Mouse (Mus musculus) right cerebral cortex, adult 18-20 months (tissue): Measurements from ENCODE around the gene Mafb.

Experiments used
- DNase-seq: peaks from one replicate; pipeline ENCODE4 v3.0.0; 2022; ENCODE audit warnings: mixed read lengths

Mafb gene

DNA sequence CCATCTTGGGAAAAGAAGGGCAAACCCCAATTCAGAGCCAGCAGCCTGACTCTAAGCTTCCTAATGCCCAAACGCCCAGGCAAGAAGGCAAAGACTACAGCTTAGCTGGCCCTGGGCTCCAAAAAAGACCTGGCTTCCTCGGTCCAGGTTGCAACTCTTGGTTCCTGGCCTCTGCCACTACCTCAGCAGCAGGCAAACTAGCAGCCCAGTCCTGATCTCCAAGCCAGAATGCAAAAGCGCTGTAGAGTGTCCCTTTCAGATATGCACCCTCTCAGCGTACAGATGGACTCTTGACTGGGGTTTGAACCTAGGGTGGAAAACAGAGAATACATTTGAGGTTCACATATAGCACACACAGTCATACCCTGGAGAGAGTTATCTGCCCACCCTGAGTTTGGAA lies 3.7 kb downstream of the Mafb start:
- no peak for DNase-seq

DNA sequence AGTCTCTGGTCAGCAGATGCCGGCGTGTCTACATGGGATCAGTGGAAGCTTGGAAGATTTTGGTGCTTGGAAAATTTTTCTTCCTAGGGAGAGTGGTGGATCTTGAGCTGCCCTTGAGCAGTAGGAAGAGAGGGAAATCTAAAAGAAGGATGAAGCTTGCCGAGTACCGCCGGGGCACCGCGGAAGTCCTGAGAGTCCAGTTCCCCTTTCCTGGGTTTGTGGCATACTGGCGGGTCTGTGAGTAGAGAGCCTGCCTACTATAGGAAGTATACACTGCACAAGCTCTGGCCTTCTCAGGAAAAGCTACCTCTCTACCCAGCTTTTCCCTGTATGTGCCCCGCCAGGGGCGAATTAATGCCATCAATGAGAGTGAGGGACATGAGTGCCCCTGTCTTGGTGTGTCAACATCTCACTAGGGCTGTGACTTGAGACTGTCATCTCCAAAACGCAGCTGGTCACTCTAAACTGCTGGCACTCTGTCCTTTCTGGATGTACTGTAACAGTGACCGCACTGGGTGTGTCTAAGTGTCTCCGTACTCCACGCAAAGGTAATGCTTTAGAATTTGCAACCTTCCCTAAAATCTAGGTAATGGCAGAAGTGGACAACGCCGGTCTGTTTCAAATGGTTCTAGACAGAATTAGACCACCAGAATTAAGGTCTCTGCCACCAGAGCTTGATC lies 5.3 kb downstream of the Mafb start:
- DNase-seq = no peak

DNA sequence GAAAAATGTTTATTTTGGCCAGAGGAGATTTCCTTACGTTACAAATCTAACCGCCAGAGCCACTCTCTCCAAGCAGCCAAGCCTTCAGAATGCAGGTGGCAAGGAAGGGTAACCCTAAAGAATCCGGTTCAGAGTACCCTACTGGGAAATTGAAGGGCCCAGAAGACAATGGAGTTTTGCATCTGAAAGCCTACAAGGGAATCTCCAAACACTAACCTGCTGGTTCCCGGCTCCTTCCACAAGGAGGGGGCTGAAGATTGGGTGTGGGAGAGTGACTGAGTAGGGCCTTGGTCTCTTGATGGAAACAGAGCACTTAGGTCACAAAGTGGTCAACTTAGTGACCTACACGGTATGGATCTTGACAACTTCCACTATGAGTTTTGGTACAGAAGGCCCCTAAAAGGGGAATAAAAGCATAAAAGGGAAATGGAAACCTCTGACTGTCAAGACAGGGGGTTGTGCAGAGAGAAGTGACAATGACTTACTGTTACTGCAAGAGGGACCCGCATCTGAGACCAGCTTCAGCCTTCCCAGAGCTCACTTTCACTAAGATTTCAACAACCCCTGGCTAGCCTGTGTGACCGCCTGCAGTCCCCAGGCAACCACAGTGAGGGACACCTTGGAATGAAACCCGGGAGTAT lies 6.5 kb downstream of the Mafb start:
- DNase-seq = no peak

DNA sequence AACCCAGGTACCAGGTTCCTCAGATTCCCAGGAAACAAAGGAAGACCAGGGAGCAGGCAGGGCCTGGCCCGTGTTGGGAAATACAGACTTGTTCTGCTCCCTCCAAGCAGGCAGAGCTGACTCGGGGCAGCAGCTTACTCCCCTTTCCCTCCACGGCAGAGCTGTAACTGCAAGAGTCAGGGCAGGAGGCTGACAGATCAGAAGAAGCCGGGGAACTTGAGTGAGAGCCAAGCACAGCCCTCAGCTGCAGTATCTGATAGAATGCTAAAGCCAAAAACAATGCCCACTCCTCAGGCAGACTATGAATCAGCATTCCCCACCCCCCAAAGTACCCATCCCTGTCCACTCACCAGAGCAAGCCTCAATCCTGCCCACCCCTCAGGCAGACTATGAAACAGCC lies 8.0 kb downstream of the Mafb start:
- DNase-seq = no peak

DNA sequence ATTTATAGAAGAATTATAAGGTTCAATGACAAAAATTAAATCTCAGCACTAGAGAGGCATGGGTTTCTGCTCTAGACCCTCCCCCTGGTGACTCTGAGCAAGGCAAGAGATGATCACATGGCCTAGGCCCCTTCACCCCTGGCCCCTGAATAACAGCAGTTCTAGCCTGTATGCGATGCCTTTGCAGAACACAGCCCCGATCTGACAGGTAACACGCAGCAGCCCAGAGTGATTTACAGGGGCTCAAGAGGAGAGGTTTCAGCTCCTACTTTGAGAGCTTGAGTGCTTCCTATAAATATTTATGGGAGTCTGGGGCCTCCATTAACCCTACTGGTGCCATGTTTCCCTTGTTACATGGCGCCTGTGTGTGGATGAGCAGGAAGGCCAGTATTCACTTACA lies 9.4 kb downstream of the Mafb start:
- DNase-seq = no peak

DNA sequence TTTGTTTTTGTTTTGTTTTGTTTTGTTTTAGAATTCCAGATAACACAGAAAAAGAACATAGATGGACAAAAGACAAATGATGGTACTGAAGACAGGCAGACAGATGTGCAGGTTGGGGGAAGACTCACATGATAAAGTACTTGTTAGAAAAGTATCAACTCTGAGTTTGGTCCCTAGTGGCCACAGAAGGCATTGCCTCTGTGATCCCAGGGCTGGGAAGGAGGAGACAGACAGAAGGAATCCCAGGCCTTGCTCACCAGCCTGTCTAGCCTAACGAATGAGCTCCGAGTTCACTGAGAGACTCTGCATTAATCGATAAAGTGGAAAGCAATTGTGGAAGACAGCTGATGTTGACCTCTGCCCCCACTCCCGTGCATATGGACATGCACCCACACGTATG lies 10.7 kb downstream of the Mafb start:
- no peak for DNase-seq

DNA sequence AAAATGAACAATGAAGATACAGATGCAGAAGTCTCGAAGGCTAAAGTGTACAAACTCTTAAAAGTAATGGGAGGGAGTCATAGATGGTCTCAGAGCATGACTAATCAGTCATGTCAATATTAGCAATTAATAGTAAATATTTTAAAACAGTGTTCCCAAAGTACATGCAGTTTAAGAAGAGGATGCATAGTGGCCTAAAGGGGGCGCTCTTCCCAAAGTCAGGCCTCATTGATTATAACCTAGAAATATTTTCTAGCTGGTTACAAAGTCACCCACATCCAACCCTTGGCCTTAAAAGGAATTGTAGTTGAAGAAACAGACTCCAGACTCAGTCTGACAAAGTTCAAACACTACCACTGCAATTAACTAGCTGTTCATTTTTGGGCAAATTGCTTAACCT lies 12.5 kb downstream of the Mafb start:
- DNase-seq = no peak

DNA sequence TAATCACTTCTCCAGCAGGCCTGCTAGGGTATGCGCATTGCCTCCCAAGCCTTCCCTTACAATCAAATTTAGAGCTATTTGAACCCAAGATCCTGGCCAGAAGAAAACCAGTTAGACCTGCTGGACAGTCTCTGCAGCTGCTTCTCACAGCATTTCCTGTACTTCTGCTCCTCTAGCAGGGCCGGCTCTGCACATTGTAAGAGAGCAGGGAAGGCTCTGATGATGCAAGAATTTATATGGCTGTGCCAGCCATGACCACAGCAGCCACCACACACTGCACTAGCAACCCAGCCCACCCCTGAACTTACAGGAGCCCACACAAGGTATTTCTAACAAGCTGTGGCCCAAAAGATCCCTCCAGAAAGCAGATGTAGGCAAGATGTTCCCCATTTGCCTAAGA lies 13.3 kb downstream of the Mafb start:
- DNase-seq = no peak

DNA sequence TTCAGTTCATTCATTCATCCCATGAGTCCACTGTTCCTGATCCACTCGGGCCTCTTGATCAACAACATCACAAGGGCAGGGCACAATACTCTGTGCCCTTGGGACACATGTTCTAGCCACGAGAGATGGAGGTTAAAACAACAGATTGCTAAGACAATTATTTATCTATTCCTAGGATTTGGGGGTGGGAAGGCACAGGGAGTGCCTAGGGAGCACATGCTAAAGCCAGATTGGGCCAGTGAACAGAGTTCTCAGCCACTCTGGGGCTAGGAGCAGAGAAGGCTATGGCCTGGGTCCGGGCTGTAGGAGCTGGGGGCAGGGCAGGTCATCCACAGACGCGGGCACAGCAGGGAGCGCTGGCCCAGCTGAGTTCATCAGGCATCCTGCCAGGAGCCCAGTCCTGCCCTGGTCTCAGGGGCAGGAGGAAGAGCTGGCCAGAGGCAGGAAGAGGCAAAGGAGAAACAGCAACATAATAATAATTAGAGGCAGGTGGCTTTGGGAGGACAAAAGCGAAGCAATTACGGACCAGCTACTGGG lies 15.8 kb downstream of the Mafb start:
- DNase-seq = no peak

DNA sequence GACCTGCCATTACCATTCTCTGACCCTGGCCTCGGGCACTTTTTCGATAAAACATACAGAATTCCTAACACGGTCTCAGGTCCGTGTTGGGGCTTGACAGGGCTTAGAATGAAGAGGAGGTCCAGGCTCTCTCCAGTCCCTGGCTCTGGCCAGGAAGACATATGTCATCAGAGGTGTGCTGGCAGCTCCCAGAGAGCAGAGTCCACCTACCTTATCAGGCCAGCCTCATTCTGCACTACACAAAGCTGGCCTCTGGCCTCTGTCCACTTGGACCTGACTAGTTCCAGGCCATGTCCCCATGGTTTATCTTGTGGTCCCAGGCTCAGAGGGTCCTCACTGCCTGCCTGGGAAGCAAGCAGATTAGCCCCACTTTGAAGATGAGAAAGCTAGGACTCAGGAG lies 17.3 kb downstream of the Mafb start:
- DNase-seq = no peak

DNA sequence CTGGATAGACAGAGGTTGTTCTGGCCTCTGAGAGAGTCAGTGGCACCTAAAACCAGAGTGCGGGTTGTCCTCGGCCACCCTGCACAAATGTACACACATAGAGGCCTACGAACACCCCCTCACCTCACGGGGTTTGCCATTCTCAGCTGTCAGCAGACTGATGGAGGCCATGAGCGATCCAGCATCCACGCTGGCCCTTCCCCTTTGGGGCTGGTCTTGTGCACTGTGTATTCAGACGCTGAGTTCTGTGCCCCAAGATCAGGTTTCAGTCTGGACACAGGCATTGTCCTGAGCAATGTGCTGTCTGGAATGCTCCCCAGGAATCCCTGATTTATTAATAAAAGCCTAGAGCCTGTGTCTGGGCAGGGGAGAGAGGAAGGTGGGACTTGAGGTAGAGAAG lies 18.1 kb downstream of the Mafb start:
- DNase-seq = no peak

DNA sequence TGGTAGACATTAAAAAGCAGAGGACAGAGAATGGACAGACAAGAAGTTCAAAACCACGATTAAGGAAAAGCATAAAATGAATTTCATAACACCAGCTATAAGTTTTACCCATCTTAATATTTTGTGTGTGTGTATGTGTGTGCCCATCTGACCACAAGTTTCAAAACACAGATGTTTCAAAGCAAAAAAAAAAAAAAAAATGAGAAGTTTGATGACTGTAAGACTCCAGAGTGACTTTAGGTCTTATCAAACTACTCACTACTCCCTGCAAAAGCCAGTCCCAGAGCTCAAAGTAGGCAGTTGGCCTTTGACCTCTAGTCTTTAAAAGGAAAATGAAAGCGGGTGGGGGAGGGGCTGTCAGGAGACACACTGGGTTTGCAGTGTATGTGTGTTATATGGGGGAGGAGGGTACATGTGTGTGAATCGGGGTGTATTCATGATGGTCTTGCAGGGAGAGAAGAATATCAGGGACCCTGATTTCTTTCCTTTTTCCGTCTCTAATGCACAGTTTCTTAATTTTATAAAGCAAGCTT lies 18.7 kb downstream of the Mafb start:
- DNase-seq = no peak

DNA sequence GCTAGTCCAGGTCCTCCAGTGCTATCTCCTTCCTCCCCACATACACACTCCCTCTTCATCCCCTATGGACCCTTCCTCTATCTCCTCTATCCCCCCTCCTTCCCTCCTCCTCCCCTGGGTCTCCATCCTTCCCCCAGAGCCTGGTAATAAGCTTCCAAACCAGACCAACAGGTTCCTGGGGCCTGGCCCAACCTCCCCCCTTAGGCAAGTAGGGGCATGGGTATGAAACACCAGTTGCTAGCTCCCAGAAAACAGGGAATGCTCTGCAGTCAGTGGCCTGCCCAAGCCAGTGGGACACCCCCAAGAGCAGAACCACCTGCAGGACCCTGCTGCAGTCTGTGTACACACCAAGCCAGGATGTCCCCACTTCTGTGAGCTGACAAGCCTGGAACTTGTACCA lies 21.2 kb downstream of the Mafb start:
- DNase-seq = no peak

DNA sequence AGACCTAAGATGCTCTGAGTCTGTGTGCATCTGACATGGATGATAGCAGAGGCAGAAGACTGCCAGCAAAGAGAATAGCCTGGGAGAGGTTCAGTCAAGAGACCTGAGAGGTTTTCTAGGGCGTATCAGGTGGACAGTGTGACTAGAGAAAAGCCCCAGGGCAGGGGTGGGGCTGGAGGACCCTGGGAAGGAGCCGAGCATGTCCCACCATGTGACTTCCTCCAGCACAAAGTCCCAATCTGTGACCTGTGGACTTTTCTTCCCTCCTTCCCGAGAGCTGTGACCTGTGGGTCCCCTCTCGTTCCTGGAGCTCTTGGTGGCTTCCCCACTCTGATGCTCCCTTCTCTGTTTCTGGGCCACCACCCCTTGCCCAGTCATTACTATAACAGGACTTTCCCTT lies 26.7 kb downstream of the Mafb start:
- DNase-seq = no peak

DNA sequence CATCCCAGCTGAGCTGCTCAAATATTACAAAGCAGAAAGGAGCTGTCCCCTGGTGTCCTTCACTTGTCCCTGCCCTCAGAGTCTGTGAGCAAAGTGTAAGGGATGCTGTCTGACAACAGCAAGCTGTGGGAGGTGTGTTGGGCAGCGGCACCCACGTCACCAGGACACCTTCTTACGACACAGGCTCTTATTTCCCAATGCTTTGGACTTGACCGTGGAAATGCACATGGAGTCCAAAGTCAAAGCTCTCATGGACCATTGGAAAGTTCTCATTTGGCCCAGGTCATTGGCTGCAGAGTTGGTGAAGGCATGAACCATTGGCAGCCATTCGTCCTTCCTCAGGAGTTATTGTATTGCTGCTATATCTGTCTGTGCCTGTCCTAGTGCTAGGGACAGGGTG lies 27.3 kb downstream of the Mafb start:
- DNase-seq = no peak

DNA sequence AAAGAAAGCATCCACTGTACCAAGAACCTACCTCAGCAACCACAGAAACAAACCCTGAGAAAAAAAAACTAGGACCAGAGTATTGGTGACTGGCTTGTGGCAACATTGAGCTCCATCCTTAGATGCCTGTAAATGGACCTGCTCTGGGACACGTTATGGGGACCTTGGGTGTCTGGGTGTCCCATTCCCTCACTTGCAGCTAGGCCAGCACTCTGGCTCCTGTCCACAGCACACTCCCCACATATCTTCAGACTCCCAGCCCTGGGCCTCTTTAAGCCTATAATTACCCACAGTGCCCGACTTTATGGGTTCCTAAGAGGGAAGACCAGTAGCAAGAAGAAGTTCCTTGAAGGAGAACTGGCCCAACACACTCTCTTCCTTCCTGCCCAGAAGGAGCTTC lies 30.8 kb downstream of the Mafb start:
- no peak for DNase-seq

DNA sequence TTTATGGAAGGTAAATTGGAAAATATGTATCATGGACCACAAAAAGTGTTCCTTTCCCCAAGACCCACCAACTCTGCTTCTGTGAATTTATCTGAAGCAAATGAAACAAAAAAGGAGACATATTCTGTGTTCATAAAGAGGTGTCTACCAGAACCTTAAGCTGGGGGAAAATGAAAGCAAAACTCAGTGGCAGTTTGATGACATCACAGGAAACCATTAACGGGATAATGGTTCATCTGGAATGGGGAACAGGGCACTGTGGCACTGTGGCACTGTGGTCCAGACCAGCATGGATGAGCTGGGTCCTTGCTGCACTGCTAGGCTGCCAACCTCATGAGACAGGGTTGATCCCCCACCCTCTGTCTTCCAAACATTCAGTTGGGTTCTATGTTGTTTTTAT lies 31.8 kb downstream of the Mafb start:
- no peak for DNase-seq

DNA sequence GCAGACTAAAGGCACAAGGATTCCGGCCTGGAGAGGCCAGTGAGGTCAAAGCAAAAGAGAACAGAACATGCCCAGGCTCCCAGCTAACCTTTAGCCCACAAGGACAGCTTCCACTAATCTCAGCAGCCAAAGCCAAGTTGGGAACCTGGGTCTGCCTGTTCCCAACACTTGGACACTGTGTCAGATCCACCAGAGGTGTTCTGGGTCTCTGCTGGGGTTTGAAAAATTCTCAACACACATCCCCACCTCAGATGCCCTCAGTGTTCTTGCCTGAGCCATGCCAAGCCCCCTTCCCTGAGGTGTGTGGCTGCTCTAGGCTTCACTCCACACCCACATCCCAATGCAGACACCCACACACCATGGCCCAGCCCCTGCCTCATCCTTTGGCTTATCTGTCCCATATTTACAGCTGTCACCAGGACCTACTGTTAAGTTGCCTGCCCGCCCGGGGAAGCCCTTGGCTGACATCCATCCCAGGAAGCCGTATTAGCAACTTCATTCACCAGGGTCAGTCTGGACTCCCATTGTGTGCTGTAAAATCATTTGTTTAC lies 32.7 kb downstream of the Mafb start, which contains the start of gene Gm826:
TSS of gene Gm826 (minus strand) at position 52 of the 551 bp plus-strand sequence.
- no peak for DNase-seq

DNA sequence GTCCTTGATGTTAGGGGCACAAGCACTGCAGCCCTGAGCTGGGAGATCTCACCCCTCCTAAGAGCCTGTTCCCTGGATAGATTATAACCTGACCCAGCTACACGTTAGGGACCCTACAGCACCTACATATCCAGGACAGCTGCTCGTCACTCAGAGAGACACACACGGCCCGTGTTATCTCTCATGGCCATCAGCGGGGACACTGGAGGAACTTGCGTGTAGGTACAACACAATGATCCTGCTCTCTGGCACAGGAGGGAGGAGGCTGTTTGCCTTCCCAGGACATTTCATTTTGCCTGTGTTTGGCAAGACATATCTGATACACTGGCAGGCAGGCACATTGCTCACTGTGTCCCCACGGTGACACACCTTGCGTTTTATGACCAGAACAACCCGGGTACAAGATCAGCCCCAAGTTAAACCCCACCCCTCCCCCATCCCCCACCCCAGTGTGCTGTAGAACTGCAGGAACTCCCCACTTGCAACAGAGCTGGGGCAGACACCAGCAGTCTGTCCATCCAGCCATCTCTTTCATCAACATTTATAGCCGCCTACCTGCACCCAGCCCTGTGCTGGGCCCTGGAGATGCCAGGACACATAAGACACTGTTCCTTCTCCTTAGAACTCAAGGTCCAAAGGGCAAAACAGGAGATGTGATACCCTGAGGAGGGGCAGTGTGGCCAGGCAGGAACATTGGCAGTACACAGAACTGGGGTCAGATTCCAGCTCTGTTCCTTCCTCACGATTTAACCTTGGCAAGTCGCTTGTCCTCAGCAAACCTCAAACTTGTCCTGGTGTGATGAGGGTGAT lies 34.1 kb downstream of the Mafb start:
- DNase-seq = no peak

DNA sequence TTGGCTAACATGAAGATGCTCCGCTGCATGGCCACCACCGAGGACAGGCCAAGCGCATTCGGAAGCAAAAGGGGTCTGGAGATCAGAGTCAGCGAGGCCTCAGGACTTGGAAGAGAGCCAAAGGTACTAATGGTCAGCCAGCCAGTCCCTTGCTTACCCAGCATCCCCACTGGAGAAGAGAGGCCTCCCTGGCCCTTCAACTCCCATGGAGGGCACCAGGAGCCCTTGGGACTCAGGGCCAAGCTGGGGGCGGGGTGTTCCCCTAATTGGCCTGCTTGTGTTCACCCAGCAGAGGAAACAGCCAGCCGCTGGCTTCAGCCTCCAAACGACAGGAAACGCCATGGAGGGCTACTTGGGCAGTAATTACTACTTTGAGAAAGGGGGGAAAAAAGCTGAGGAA lies 38.0 kb downstream of the Mafb start:
- DNase-seq = peak; percentile 12

DNA sequence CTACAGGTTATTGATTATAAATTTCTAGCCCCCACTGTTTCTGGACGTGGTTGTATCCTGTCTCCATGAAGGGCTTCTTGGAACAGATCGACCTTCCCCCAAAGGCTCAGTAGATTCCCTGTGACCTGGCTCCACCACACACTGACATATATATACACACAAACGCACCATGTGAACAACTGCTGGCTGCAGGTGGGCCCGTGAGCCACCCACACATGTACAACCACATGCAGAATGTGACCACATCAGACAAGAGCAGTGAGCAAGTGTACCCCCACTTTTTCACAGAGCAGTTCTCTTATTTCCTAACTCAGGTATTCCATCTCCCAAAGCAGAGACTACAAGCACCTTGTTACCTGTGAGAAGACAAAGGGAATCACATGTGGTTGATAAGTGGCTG lies 39.1 kb downstream of the Mafb start:
- no peak for DNase-seq

DNA sequence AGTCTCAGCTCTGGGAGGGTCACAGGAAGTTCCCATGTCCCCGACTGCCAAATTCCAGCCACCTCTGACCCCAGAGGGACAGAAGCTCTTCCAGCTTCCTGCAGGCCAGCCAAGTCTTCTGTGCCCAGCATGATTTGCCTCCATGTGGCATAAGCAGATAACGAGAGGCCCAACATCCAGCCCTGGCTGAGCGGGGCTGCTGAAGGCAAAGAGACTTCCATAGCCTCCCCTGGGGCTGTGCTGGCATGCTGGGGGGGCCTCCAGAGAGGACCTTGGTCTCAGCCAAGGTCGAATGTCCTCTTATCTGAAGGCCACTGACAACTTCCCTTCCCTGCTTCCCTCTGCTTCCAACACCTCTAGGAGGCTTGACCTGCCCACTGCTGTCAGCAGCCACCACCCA lies 39.7 kb downstream of the Mafb start:
- DNase-seq = no peak

DNA sequence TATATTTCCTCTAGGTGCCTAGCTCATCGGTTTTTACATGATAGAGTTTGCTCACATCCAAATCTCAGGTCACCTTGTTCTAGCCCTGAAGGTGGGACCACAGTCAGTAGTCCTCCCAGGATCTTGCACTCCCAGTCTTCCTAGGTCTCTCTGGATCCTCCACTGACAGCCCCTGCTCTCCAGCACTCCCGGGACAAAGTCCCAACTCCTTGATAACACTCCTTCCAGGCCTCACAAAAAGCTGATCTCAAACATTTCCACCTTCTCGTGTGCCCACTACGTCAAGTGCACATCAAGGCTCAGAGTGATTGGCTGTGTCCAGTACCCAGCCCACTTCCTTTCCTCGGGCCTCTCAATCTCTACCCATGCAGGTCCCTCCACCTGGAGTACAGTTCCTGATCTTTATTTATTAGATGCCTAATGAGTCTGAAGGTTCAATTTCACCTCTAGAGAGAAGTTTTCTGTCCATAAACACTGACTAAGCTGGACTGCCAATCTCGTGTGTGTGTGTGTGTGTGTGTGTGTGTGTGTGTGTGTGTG lies 41.7 kb downstream of the Mafb start:
- no peak for DNase-seq
